19 mouse cellular contexts compared by ENCODE assay signal in genomic region chr17:35102299-35102698, GRCm38 (mm10). TPM values are rescaled to one million over a fixed set of nuclear protein-coding genes. Genes with fewer than 3 reads are reported as not detected.
DNase-seq lines count a peak whose midpoint lies in the region; ATAC-seq lines count a peak whose summit lies in the region.
"Had no signal": no experiment of that assay in that cellular context is flagged by ENCODE, and none has a peak within 500 bp of the region (broad histone marks: within the 10 kb centered on the region; RNA-seq: fewer than 3 reads in every experiment).

No protein-coding gene starts in this region.

- peak; percentile 40; the same call in 1 of the 2 replicates for ATAC-seq in heart, embryonic 15.5 days (replicated peaks; ENCODE audit: insufficient number of reproducible peaks, insufficient read depth, low FRiP score, low read depth)
- no peak for ATAC-seq in megakaryocyte, adult 5-6 weeks (ENCODE audit: poor library complexity, severe bottlenecking)
- no peak for ATAC-seq in intestine, embryonic 15.5 days
- no peak for ATAC-seq in midbrain, embryonic 15.5 days (replicated peaks)
- ATAC-seq: Patski had no signal

- no peak for DNase-seq in heart, postnatal 14 days
- no peak for DNase-seq in lung, postnatal 14 days
- DNase-seq: cerebellum, adult 9-10 months; heart, adult 18-20 months; kidney, postnatal 14 days had no signal

- H3K27me3 ChIP-seq in heart, embryonic 15.5 days: no peaks in the 10 kb centered on the region
- no peaks in the 10 kb centered on the region for H3K27me3 ChIP-seq in megakaryocyte, embryonic 14.5 days (replicated peaks)
- no peaks in the 10 kb centered on the region for H3K27me3 ChIP-seq in intestine, embryonic 15.5 days (replicated peaks)
- H3K27me3 ChIP-seq in midbrain, embryonic 15.5 days (replicated peaks): no peaks in the 10 kb centered on the region
- H3K27me3 ChIP-seq: CH12.LX; midbrain, embryonic 12.5 days; Patski had no signal

- 58% methylated on average over 8 of the region's 8 CpGs for WGBS in heart, embryonic 15.5 days
- 71% methylated on average over 8 of the region's 8 CpGs for WGBS in intestine, embryonic 15.5 days
- WGBS in midbrain, embryonic 15.5 days: 68% methylated on average over 8 of the region's 8 CpGs

- H3K9me3 ChIP-seq in heart, embryonic 15.5 days (replicated peaks): no peaks in the 10 kb centered on the region
- H3K9me3 ChIP-seq in megakaryocyte, embryonic 14.5 days: no peaks in the 10 kb centered on the region
- no peaks in the 10 kb centered on the region for H3K9me3 ChIP-seq in intestine, embryonic 15.5 days
- H3K9me3 ChIP-seq in midbrain, embryonic 15.5 days: no peaks in the 10 kb centered on the region
- H3K9me3 ChIP-seq: midbrain, embryonic 12.5 days had no signal

- peaks cover 19% of the 10 kb centered on the region for H3K4me1 ChIP-seq in heart, embryonic 15.5 days (replicated peaks)
- H3K4me1 ChIP-seq in megakaryocyte, embryonic 14.5 days: peaks cover 81% of the 10 kb centered on the region
- H3K4me1 ChIP-seq in intestine, embryonic 15.5 days (replicated peaks): peaks cover 35% of the 10 kb centered on the region
- H3K4me1 ChIP-seq in midbrain, embryonic 15.5 days: peaks cover 6% of the 10 kb centered on the region; the same call in 1 of the 2 replicates

- peaks cover 49% of the 10 kb centered on the region for H3K36me3 ChIP-seq in heart, embryonic 15.5 days
- peaks cover 78% of the 10 kb centered on the region for H3K36me3 ChIP-seq in megakaryocyte, embryonic 14.5 days (replicated peaks; ENCODE audit: low read length)
- H3K36me3 ChIP-seq in intestine, embryonic 15.5 days: peaks cover 37% of the 10 kb centered on the region
- peaks cover 39% of the 10 kb centered on the region; the same call in 1 of the 2 replicates for H3K36me3 ChIP-seq in midbrain, embryonic 15.5 days (replicated peaks)

- H3K9ac ChIP-seq in heart, embryonic 15.5 days: no peak overlapping the region
- H3K9ac ChIP-seq in intestine, embryonic 15.5 days: 0 out of 2 replicates have a peak overlapping the region, but pooled peaks have one; percentile 1
- H3K9ac ChIP-seq in midbrain, embryonic 15.5 days: no peak overlapping the region
- H3K9ac ChIP-seq: midbrain, embryonic 12.5 days had no signal

- H3K4me3 ChIP-seq in heart, embryonic 15.5 days: no peak overlapping the region
- H3K4me3 ChIP-seq in megakaryocyte, embryonic 14.5 days (replicated peaks): peak overlapping the region; percentile 38
- H3K4me3 ChIP-seq in intestine, embryonic 15.5 days (replicated peaks): no peak overlapping the region
- H3K4me3 ChIP-seq in midbrain, embryonic 15.5 days: no peak overlapping the region
- H3K4me3 ChIP-seq: midbrain, embryonic 12.5 days had no signal

- 0 out of 2 replicates have a peak overlapping the region, but pooled peaks have one; percentile 1 for H3K27ac ChIP-seq in heart, embryonic 15.5 days
- peak overlapping the region; percentile 73; the same call in 1 of the 2 replicates for H3K27ac ChIP-seq in intestine, embryonic 15.5 days
- H3K27ac ChIP-seq in midbrain, embryonic 15.5 days: no peak overlapping the region
- H3K27ac ChIP-seq: midbrain, embryonic 12.5 days had no signal

- H3K4me2 ChIP-seq in heart, embryonic 15.5 days: no peak overlapping the region
- no peak overlapping the region for H3K4me2 ChIP-seq in intestine, embryonic 15.5 days (replicated peaks)
- no peak overlapping the region for H3K4me2 ChIP-seq in midbrain, embryonic 15.5 days
- H3K4me2 ChIP-seq: midbrain, embryonic 12.5 days had no signal

- intact Hi-C loops in heart, postnatal 14 days (cut with DNase I): no loop called here

RNA-seq across cellular contexts. Expression of gene Ly6g5c, which starts 5.8 kb away (rescaled TPM):
- 0.41 TPM in 1 of 2 replicates, not detected in the other for polyA plus RNA-seq in heart, embryonic 15.5 days (2015; fragmentation: Nextera tagmentation; extraction: Ambion mirVana)
- total RNA-seq in heart, postnatal 14 days (2021): not detected
- polyA plus RNA-seq in megakaryocyte, embryonic 14.5 days (2012; ENCODE audit: insufficient read depth, low replicate concordance): not detected in 2 replicates
- total RNA-seq in megakaryocyte, adult 5-6 weeks (2015): not detected in 2 replicates
- total RNA-seq in megakaryocyte, adult 5-6 weeks (2017): not detected in 2 replicates
- not detected in 2 replicates for polyA plus RNA-seq in intestine, embryonic 15.5 days (2015; fragmentation: Nextera tagmentation; extraction: Ambion mirVana)
- polyA plus RNA-seq in midbrain, embryonic 15.5 days (2015; fragmentation: Nextera tagmentation; extraction: Ambion mirVana): not detected in 2 replicates
- total RNA-seq: CH12.LX; heart, adult 18-20 months; layer of hippocampus, postnatal 25 days had no signal
- polyA plus RNA-seq: forebrain, embryonic 11.5 days; hindbrain, embryonic 11.5 days; limb, embryonic 11.5 days; midbrain, embryonic 12.5 days; Patski; stomach, embryonic 14.5 days; thymus, postnatal 0 days had no signal

RNA-seq across cellular contexts. Expression of gene Ly6g5b, which starts 12.9 kb away (rescaled TPM):
- 0.31 and 0.66 TPM in 2 replicates for polyA plus RNA-seq in heart, embryonic 15.5 days (2015; fragmentation: Nextera tagmentation; extraction: Ambion mirVana)
- total RNA-seq in heart, postnatal 14 days (2021): under 1 TPM in 1 of 2 experiments, not detected in 1; 0.41 TPM
- polyA plus RNA-seq in megakaryocyte, embryonic 14.5 days (2012; ENCODE audit: insufficient read depth, low replicate concordance): 0.23 TPM in 1 of 2 replicates, not detected in the other
- total RNA-seq in megakaryocyte, adult 5-6 weeks (2015): 6.1 and 8.2 TPM in 2 replicates
- total RNA-seq in megakaryocyte, adult 5-6 weeks (2017): 1.4 and 1.8 TPM in 2 replicates
- 0.83 and 0.85 TPM in 2 replicates for polyA plus RNA-seq in intestine, embryonic 15.5 days (2015; fragmentation: Nextera tagmentation; extraction: Ambion mirVana)
- 1.1 and 2.2 TPM in 2 replicates for polyA plus RNA-seq in midbrain, embryonic 15.5 days (2015; fragmentation: Nextera tagmentation; extraction: Ambion mirVana)
- total RNA-seq: heart, adult 18-20 months had no signal

RNA-seq across cellular contexts. Expression of gene Abhd16a, which starts 13.2 kb away (rescaled TPM):
- polyA plus RNA-seq in heart, embryonic 15.5 days (2015; fragmentation: Nextera tagmentation; extraction: Ambion mirVana): 64.7 and 80.1 TPM in 2 replicates
- 10 to 100 TPM; 53.7 to 56.7 TPM for total RNA-seq in heart, postnatal 14 days (2021)
- 211 and 290 TPM in 2 replicates for polyA plus RNA-seq in megakaryocyte, embryonic 14.5 days (2012; ENCODE audit: insufficient read depth, low replicate concordance)
- 17.6 and 21.3 TPM in 2 replicates for total RNA-seq in megakaryocyte, adult 5-6 weeks (2015)
- total RNA-seq in megakaryocyte, adult 5-6 weeks (2017): 18.0 and 20.4 TPM in 2 replicates
- 92.1 and 96.4 TPM in 2 replicates for polyA plus RNA-seq in intestine, embryonic 15.5 days (2015; fragmentation: Nextera tagmentation; extraction: Ambion mirVana)
- 105 and 113 TPM in 2 replicates for polyA plus RNA-seq in midbrain, embryonic 15.5 days (2015; fragmentation: Nextera tagmentation; extraction: Ambion mirVana)

RNA-seq across cellular contexts. Expression of gene Ly6g6f, which starts 16.9 kb away (rescaled TPM):
- polyA plus RNA-seq in heart, embryonic 15.5 days (2015; fragmentation: Nextera tagmentation; extraction: Ambion mirVana): 0.16 and 0.29 TPM in 2 replicates
- total RNA-seq in heart, postnatal 14 days (2021): not detected
- polyA plus RNA-seq in megakaryocyte, embryonic 14.5 days (2012; ENCODE audit: insufficient read depth, low replicate concordance): 517 and 745 TPM in 2 replicates
- total RNA-seq in megakaryocyte, adult 5-6 weeks (2015): not detected in 2 replicates
- total RNA-seq in megakaryocyte, adult 5-6 weeks (2017): not detected in 2 replicates
- polyA plus RNA-seq in intestine, embryonic 15.5 days (2015; fragmentation: Nextera tagmentation; extraction: Ambion mirVana): 0.24 and 0.33 TPM in 2 replicates
- polyA plus RNA-seq in midbrain, embryonic 15.5 days (2015; fragmentation: Nextera tagmentation; extraction: Ambion mirVana): not detected in 2 replicates
- total RNA-seq: heart, adult 18-20 months; layer of hippocampus, postnatal 25 days had no signal
- polyA plus RNA-seq: Patski; stomach, embryonic 14.5 days had no signal

RNA-seq across cellular contexts. Expression of gene Gpank1, which starts 19.0 kb away (rescaled TPM):
- polyA plus RNA-seq in heart, embryonic 15.5 days (2015; fragmentation: Nextera tagmentation; extraction: Ambion mirVana): 10.0 and 13.8 TPM in 2 replicates
- total RNA-seq in heart, postnatal 14 days (2021): 1 to 10 TPM; 7.0 to 7.7 TPM
- 46.5 and 57.4 TPM in 2 replicates for polyA plus RNA-seq in megakaryocyte, embryonic 14.5 days (2012; ENCODE audit: insufficient read depth, low replicate concordance)
- total RNA-seq in megakaryocyte, adult 5-6 weeks (2015): 22.6 and 24.6 TPM in 2 replicates
- total RNA-seq in megakaryocyte, adult 5-6 weeks (2017): 48.5 and 50.0 TPM in 2 replicates
- polyA plus RNA-seq in intestine, embryonic 15.5 days (2015; fragmentation: Nextera tagmentation; extraction: Ambion mirVana): 17.7 and 19.1 TPM in 2 replicates
- 25.9 and 28.9 TPM in 2 replicates for polyA plus RNA-seq in midbrain, embryonic 15.5 days (2015; fragmentation: Nextera tagmentation; extraction: Ambion mirVana)
